Mouse (Mus musculus): ENCODE results near the gene Tvp23a.
A peak's percentile ranks its signal among the peaks of the same experiment; 100 is the strongest.

Gene Tvp23a

DNA sequence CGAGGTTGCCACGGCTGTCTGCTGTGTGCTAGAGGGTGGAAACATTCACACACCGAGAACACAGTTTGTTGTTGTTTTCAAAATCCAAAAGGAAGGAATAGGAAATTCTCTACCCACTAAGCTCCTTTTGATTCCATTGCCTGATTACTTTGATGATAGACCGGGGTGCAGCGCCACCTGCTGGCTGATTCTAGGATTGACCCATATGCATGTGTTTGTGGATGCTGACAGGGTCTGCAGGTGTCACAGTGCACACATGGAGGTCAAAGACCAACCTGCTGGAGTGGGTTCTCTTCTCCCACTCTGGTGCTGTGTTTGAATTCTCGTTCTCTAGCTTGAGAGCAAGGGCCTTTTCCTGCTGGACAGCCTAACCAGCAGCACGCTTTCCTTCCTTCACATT is 48.0 kb downstream of the Tvp23a start:
- peaks cover 27% of the 10 kb centered on the region for H3K27me3 ChIP-seq (ENCODE audit: insufficient read depth, low read length)
- no peak overlapping the region for H3K4me3 ChIP-seq (replicated peaks; ENCODE audit: low read length)
- H3K9me3 ChIP-seq (ENCODE audit: low read length) = no peaks in the 10 kb centered on the region
- peaks cover 17% of the 10 kb centered on the region for H3K4me1 ChIP-seq (replicated peaks; ENCODE audit: low read depth, low read length)
- no peaks in the 10 kb centered on the region for H3K36me3 ChIP-seq (ENCODE audit: insufficient read depth, low read length)
- no peak for TF ChIP-seq NANOG (IDR thresholded peaks at IDR 0.05; ENCODE audit: borderline replicate concordance, low read length)
- peak; percentile 82 for TF ChIP-seq CTCF (conservative IDR thresholded peaks at IDR 0.05; ENCODE audit: low read length)

DNA sequence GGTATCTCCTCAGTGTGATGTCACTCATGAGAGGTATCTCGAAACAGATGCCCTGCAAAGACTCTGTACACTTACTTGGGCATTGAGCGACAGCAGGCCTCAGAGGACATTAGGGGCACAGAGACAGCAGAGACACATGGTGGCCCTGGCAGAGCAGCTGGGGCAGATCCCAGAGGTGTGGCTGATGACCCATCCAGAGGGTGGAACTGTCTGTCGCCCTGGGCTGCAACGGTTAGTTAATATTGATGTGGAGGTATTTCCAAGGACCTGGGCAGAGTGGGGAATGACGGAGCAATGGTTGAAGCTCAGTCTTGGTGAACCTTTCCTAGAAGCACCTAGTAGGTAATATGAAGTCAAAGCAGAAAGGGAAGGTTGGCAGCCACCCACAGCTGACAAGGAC is 48.4 kb downstream of the Tvp23a start:
- no peak for TF ChIP-seq POU5F1 (IDR thresholded peaks at IDR 0.05; ENCODE audit: borderline replicate concordance, low read length)

GRCm38 (mm10) chr16:10394699-10395540 is 52.2 kb downstream of the Tvp23a start, which contains the start of gene Tekt5:
Gene Tekt5 (minus strand): TSS chr16:10395490.
- TF ChIP-seq POU5F1 (IDR thresholded peaks at IDR 0.05; ENCODE audit: borderline replicate concordance, low read length) = no peak
- peak; percentile 28 for TF ChIP-seq CTCF (conservative IDR thresholded peaks at IDR 0.05; ENCODE audit: low read length)
- no peaks in the 10 kb centered on the region for H3K9me3 ChIP-seq (ENCODE audit: low read length)
- peaks cover 54% of the 10 kb centered on the region for H3K27me3 ChIP-seq (ENCODE audit: insufficient read depth, low read length)
- no peaks in the 10 kb centered on the region for H3K36me3 ChIP-seq (ENCODE audit: insufficient read depth, low read length)
- H3K4me1 ChIP-seq (replicated peaks; ENCODE audit: low read depth, low read length) = peaks cover 17% of the 10 kb centered on the region
- H3K4me3 ChIP-seq (replicated peaks; ENCODE audit: low read length) = peak within 1 kb of the TSS; percentile 70

More for the DNA sequence above, 48.4 kb downstream of the Tvp23a start:
- no peaks in the 10 kb centered on the region for H3K36me3 ChIP-seq (ENCODE audit: insufficient read depth, low read length)
- H3K9me3 ChIP-seq (ENCODE audit: low read length) = no peaks in the 10 kb centered on the region
- no peak overlapping the region for H3K4me3 ChIP-seq (replicated peaks; ENCODE audit: low read length)
- H3K27me3 ChIP-seq (ENCODE audit: insufficient read depth, low read length) = peaks cover 31% of the 10 kb centered on the region
- H3K4me1 ChIP-seq (replicated peaks; ENCODE audit: low read depth, low read length) = peaks cover 17% of the 10 kb centered on the region

DNA sequence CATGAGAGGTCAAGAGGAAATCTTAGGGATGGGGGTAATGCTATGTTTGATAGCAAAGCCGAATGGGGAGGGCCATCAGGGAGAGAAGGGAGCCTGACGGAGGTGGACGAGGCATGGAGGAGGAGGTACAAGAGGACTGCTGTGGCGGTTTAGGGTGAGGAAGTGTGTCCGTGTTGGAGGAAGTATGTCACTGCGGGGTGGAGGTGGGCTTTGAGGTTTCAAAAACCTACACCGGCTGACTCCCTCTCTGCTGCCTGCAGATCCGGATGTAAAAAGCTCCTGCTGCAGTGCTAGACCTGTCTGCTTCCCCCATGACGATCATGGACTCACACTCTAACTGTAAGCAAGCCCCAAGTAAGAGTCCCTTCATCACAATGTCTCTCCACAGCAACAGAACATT is 54.6 kb downstream of the Tvp23a start:
- Histone ChIP-seq H3K4me1 (replicated peaks; ENCODE audit: low read depth, low read length) (peaks cover 10% of the 10 kb centered on the region), H3K4me3 (replicated peaks; ENCODE audit: low read length) (no peak overlapping the region), H3K9me3 (ENCODE audit: low read length) (no peaks in the 10 kb centered on the region), H3K27me3 (ENCODE audit: insufficient read depth, low read length) (peaks cover 61% of the 10 kb centered on the region), H3K36me3 (ENCODE audit: insufficient read depth, low read length) (no peaks in the 10 kb centered on the region)
- no peak for TF ChIP-seq CTCF (conservative IDR thresholded peaks at IDR 0.05; ENCODE audit: low read length)
- no peak for TF ChIP-seq POU5F1 (IDR thresholded peaks at IDR 0.05; ENCODE audit: borderline replicate concordance, low read length)
- no peak for TF ChIP-seq NANOG (IDR thresholded peaks at IDR 0.05; ENCODE audit: borderline replicate concordance, low read length)

- Histone ChIP-seq H3K9me3 (ENCODE audit: low read length) (no peaks in the 10 kb centered on the region), H3K4me3 (replicated peaks; ENCODE audit: low read length) (no peak overlapping the region), H3K36me3 (ENCODE audit: insufficient read depth, low read length) (no peaks in the 10 kb centered on the region), H3K27me3 (ENCODE audit: insufficient read depth, low read length) (peaks cover 49% of the 10 kb centered on the region), H3K4me1 (replicated peaks; ENCODE audit: low read depth, low read length) (peaks cover 11% of the 10 kb centered on the region)
- TF ChIP-seq NANOG (IDR thresholded peaks at IDR 0.05; ENCODE audit: borderline replicate concordance, low read length) = no peak
Measured at GRCm38 (mm10) chr16:10388634-10389365, 58.4 kb downstream of the Tvp23a start.

DNA sequence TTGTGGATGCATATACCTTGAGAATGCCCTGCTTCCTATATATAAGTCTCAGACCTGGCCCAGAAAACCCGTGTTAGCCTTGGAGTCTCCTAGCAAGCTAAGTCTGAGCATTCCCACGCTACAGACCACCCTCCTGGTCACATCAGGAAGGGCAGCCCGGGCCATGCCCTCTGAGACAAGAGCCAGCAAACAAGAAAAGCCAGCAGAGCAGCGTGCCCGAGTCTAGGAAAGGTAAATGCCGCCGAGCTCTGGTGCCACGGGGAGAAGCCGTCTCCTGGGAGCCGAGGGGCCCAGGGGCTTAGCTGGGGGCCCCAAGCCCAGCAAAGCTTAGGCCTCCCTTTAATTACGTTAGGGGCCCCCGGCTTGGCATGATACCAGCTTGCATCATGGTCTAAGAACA is 61.9 kb downstream of the Tvp23a start:
- Histone ChIP-seq H3K9me3 (ENCODE audit: low read length) (no peaks in the 10 kb centered on the region), H3K36me3 (ENCODE audit: insufficient read depth, low read length) (no peaks in the 10 kb centered on the region), H3K4me3 (replicated peaks; ENCODE audit: low read length) (no peak overlapping the region), H3K4me1 (replicated peaks; ENCODE audit: low read depth, low read length) (peaks cover 12% of the 10 kb centered on the region), H3K27me3 (ENCODE audit: insufficient read depth, low read length) (peaks cover 31% of the 10 kb centered on the region)
- TF ChIP-seq POU5F1 (IDR thresholded peaks at IDR 0.05; ENCODE audit: borderline replicate concordance, low read length) = no peak
- TF ChIP-seq CTCF (conservative IDR thresholded peaks at IDR 0.05; ENCODE audit: low read length) = no peak
- TF ChIP-seq NANOG (IDR thresholded peaks at IDR 0.05; ENCODE audit: borderline replicate concordance, low read length) = no peak

DNA sequence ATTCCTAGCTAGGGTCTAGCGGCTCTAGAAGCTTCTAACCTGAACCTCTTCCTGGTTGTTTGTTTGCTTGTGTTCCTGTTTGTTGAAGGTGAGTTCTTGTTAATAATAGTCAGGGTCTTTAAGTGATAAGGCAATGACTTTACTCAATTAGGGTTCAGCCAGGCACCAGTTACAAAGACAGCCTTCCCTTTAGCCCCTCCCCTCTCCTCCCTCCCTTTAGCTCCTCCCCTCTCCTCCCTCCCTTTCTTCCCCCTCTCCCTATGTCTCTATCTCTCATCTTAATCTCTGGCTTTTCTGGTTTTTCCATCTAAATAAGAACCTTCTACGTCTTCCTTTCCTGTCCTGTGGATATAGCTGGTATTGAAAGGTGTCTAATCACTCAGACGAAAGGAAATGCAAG is 62.6 kb downstream of the Tvp23a start:
- H3K9me3 ChIP-seq (ENCODE audit: low read length) = no peaks in the 10 kb centered on the region
- peaks cover 31% of the 10 kb centered on the region for H3K27me3 ChIP-seq (ENCODE audit: insufficient read depth, low read length)
- no peaks in the 10 kb centered on the region for H3K36me3 ChIP-seq (ENCODE audit: insufficient read depth, low read length)
- no peak overlapping the region for H3K4me3 ChIP-seq (replicated peaks; ENCODE audit: low read length)
- H3K4me1 ChIP-seq (replicated peaks; ENCODE audit: low read depth, low read length) = peaks cover 12% of the 10 kb centered on the region
- TF ChIP-seq CTCF (conservative IDR thresholded peaks at IDR 0.05; ENCODE audit: low read length) (no peak), POU5F1 (IDR thresholded peaks at IDR 0.05; ENCODE audit: borderline replicate concordance, low read length) (no peak), NANOG (IDR thresholded peaks at IDR 0.05; ENCODE audit: borderline replicate concordance, low read length) (no peak)

DNA sequence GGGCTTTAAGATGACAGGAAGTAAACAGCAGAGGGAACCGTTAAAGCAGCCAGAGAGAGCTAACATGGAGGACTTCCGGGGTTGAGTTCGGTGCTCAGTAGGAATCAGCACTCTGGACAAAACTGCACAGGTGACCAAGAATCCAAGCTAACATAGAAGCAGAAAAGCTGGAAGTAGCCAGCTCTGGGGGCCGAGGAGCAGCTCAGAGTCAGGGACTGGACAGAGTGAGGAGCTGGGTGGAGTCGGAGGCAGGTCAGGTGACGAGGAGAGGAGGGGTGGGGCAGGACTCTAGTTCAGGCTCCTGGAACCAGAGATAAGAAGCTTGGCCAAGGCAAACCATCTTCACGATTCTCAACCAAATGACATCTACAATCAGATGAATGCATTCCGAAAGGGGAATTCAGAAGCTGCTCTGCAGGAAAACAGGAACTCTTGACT is 63.1 kb downstream of the Tvp23a start:
- peaks cover 12% of the 10 kb centered on the region for H3K4me1 ChIP-seq (replicated peaks; ENCODE audit: low read depth, low read length)
- no peak for TF ChIP-seq CTCF (conservative IDR thresholded peaks at IDR 0.05; ENCODE audit: low read length)
- TF ChIP-seq POU5F1 (IDR thresholded peaks at IDR 0.05; ENCODE audit: borderline replicate concordance, low read length) = no peak
- TF ChIP-seq NANOG (IDR thresholded peaks at IDR 0.05; ENCODE audit: borderline replicate concordance, low read length) = no peak

More for the DNA sequence above, 63.1 kb downstream of the Tvp23a start:
- no peak overlapping the region for H3K4me3 ChIP-seq (replicated peaks; ENCODE audit: low read length)
- H3K27me3 ChIP-seq (ENCODE audit: insufficient read depth, low read length) = peaks cover 35% of the 10 kb centered on the region
- no peaks in the 10 kb centered on the region for H3K36me3 ChIP-seq (ENCODE audit: insufficient read depth, low read length)
- H3K9me3 ChIP-seq (ENCODE audit: low read length) = no peaks in the 10 kb centered on the region

Measured in E14TG2a.4 (cell line).